Mouse (Mus musculus): ENCODE results near the gene Plvap. TPM values are rescaled to one million over a fixed set of nuclear protein-coding genes. Genes with fewer than 3 reads are reported as not detected.

The Plvap gene
- polyA plus RNA-seq, 1 experiment from 2014 or later = 24.3 TPM

GRCm38 (mm10) chr8:71452669-71453068, 58.9 kb downstream of the Plvap start:
- no peaks in the 10 kb centered on the region for H3K36me3 ChIP-seq
- H3K9me3 ChIP-seq (replicated peaks) = no peaks in the 10 kb centered on the region

GRCm38 (mm10) chr8:71451777-71452176, 59.8 kb downstream of the Plvap start:
- ATAC-seq (ENCODE audit: low read depth) = no peak

More at GRCm38 (mm10) chr8:71452669-71453068, 58.9 kb downstream of the Plvap start:
- Histone ChIP-seq H3K27ac (no peak overlapping the region), H3K4me2 (no peak overlapping the region), H3K9ac (no peak overlapping the region), H3K4me1 (replicated peaks) (peaks cover 11% of the 10 kb centered on the region), H3K27me3 (peaks cover 22% of the 10 kb centered on the region; the same call in 1 of the 2 replicates), H3K4me3 (replicated peaks) (no peak overlapping the region)
- no peak for DNase-seq
- ATAC-seq (ENCODE audit: low read depth) = no peak
- 50% methylated on average over 2 of the region's 2 CpGs for WGBS (ENCODE audit: insufficient replicate concordance)

GRCm38 (mm10) chr8:71451337-71451736, 60.2 kb downstream of the Plvap start:
- peaks cover 22% of the 10 kb centered on the region; the same call in 1 of the 2 replicates for H3K27me3 ChIP-seq
- no peak overlapping the region for H3K27ac ChIP-seq
- no peaks in the 10 kb centered on the region for H3K36me3 ChIP-seq
- whole genome bisulfite sequencing (ENCODE audit: insufficient replicate concordance) = 56% methylated on average over 4 of the region's 4 CpGs
- H3K4me3 ChIP-seq (replicated peaks) = no peak overlapping the region
- H3K4me1 ChIP-seq (replicated peaks) = no peaks in the 10 kb centered on the region
- no peak overlapping the region for H3K4me2 ChIP-seq
- H3K9ac ChIP-seq = no peak overlapping the region
- ATAC-seq (ENCODE audit: low read depth) (no peak), DNase-seq (no peak)
- no peaks in the 10 kb centered on the region for H3K9me3 ChIP-seq (replicated peaks)

More at GRCm38 (mm10) chr8:71451777-71452176, 59.8 kb downstream of the Plvap start:
- H3K4me2 ChIP-seq = no peak overlapping the region
- H3K27me3 ChIP-seq = peaks cover 22% of the 10 kb centered on the region; the same call in 1 of the 2 replicates
- no peaks in the 10 kb centered on the region for H3K36me3 ChIP-seq
- H3K27ac ChIP-seq = no peak overlapping the region
- no peak for DNase-seq
- 39% methylated on average over 11 of the region's 11 CpGs for WGBS (ENCODE audit: insufficient replicate concordance)
- H3K4me1 ChIP-seq (replicated peaks) = peaks cover 2% of the 10 kb centered on the region
- H3K9ac ChIP-seq = no peak overlapping the region
- H3K4me3 ChIP-seq (replicated peaks) = no peak overlapping the region
- H3K9me3 ChIP-seq (replicated peaks) = no peaks in the 10 kb centered on the region

Other genes with a start within 250 kb of the Plvap start
- gene Myo9b, start 239.0 kb downstream of the Plvap start, polyA plus RNA-seq (2015; fragmentation: Nextera tagmentation; extraction: Ambion mirVana) = 6.8 and 7.3 TPM in 2 replicates
- 57.4 and 61.4 TPM in 2 replicates for gene Haus8, start 238.8 kb downstream of the Plvap start, polyA plus RNA-seq (2015; fragmentation: Nextera tagmentation; extraction: Ambion mirVana)
- 52.1 and 55.8 TPM in 2 replicates for gene Use1, start 144.9 kb downstream of the Plvap start, polyA plus RNA-seq (2015; fragmentation: Nextera tagmentation; extraction: Ambion mirVana)
- gene Ocel1, start 140.5 kb downstream of the Plvap start, polyA plus RNA-seq (2015; fragmentation: Nextera tagmentation; extraction: Ambion mirVana) = 4.3 and 4.4 TPM in 2 replicates
- 18.8 and 19.2 TPM in 2 replicates for gene Nr2f6, start 129.8 kb downstream of the Plvap start, polyA plus RNA-seq (2015; fragmentation: Nextera tagmentation; extraction: Ambion mirVana)
- 2.6 and 2.8 TPM in 2 replicates for gene Ushbp1, start 116.0 kb downstream of the Plvap start, polyA plus RNA-seq (2015; fragmentation: Nextera tagmentation; extraction: Ambion mirVana)
- gene Babam1, start 114.9 kb downstream of the Plvap start, polyA plus RNA-seq (2015; fragmentation: Nextera tagmentation; extraction: Ambion mirVana) = 65.1 and 74.8 TPM in 2 replicates
- gene Ankle1, start 105.7 kb downstream of the Plvap start, polyA plus RNA-seq (2015; fragmentation: Nextera tagmentation; extraction: Ambion mirVana) = 39.5 and 40.9 TPM in 2 replicates
- gene Abhd8, start 48.1 kb downstream of the Plvap start, polyA plus RNA-seq (2015; fragmentation: Nextera tagmentation; extraction: Ambion mirVana) = 12.3 and 13.2 TPM in 2 replicates
- gene Mrpl34, start 46.8 kb downstream of the Plvap start, polyA plus RNA-seq (2015; fragmentation: Nextera tagmentation; extraction: Ambion mirVana) = 154 and 157 TPM in 2 replicates
- gene Dda1, start 42.6 kb downstream of the Plvap start, polyA plus RNA-seq (2015; fragmentation: Nextera tagmentation; extraction: Ambion mirVana) = 50.9 and 51.6 TPM in 2 replicates
- gene Ano8, start 25.8 kb downstream of the Plvap start, polyA plus RNA-seq (2015; fragmentation: Nextera tagmentation; extraction: Ambion mirVana) = 0.12 and 0.14 TPM in 2 replicates
- 6.8 and 7.3 TPM in 2 replicates for gene Gtpbp3, start 23.6 kb downstream of the Plvap start, polyA plus RNA-seq (2015; fragmentation: Nextera tagmentation; extraction: Ambion mirVana)
- gene Ccdc194, start 14.0 kb upstream of the Plvap start, polyA plus RNA-seq (2015; fragmentation: Nextera tagmentation; extraction: Ambion mirVana) = 0.15 TPM in 2 replicates
- 34.1 and 36.0 TPM in 2 replicates for gene Bst2, start 25.7 kb upstream of the Plvap start, polyA plus RNA-seq (2015; fragmentation: Nextera tagmentation; extraction: Ambion mirVana)
- gene Mvb12a, start 31.2 kb upstream of the Plvap start, polyA plus RNA-seq (2015; fragmentation: Nextera tagmentation; extraction: Ambion mirVana) = 30.4 and 33.9 TPM in 2 replicates
- 0.53 and 0.66 TPM in 2 replicates for gene Tmem221, start 47.1 kb upstream of the Plvap start, polyA plus RNA-seq (2015; fragmentation: Nextera tagmentation; extraction: Ambion mirVana)
- gene Nxnl1, start 54.8 kb upstream of the Plvap start, polyA plus RNA-seq (2015; fragmentation: Nextera tagmentation; extraction: Ambion mirVana) = 0.13 and 0.14 TPM in 2 replicates
- gene Slc27a1, start 57.1 kb upstream of the Plvap start, polyA plus RNA-seq (2015; fragmentation: Nextera tagmentation; extraction: Ambion mirVana) = 2.3 and 2.5 TPM in 2 replicates
- gene Pgls, start 80.4 kb upstream of the Plvap start, polyA plus RNA-seq (2015; fragmentation: Nextera tagmentation; extraction: Ambion mirVana) = 104 and 110 TPM in 2 replicates
- 0.28 and 0.80 TPM in 2 replicates for gene Fam129c, start 85.9 kb upstream of the Plvap start, polyA plus RNA-seq (2015; fragmentation: Nextera tagmentation; extraction: Ambion mirVana)
- gene Colgalt1, start 99.2 kb upstream of the Plvap start, polyA plus RNA-seq (2015; fragmentation: Nextera tagmentation; extraction: Ambion mirVana) = 21.4 and 21.9 TPM in 2 replicates
- gene Unc13a, start 160.0 kb upstream of the Plvap start, polyA plus RNA-seq (2015; fragmentation: Nextera tagmentation; extraction: Ambion mirVana) = 0.20 TPM in 2 replicates
- gene Jak3, start 164.5 kb upstream of the Plvap start, polyA plus RNA-seq (2015; fragmentation: Nextera tagmentation; extraction: Ambion mirVana) = 5.7 and 6.1 TPM in 2 replicates
- gene Insl3, start 177.5 kb upstream of the Plvap start, polyA plus RNA-seq (2015; fragmentation: Nextera tagmentation; extraction: Ambion mirVana) = 0.67 and 1.1 TPM in 2 replicates
- gene B3gnt3, start 190.0 kb upstream of the Plvap start, polyA plus RNA-seq (2015; fragmentation: Nextera tagmentation; extraction: Ambion mirVana) = 3.5 and 3.7 TPM in 2 replicates
- 16.6 and 16.9 TPM in 2 replicates for gene Fcho1, start 214.0 kb upstream of the Plvap start, polyA plus RNA-seq (2015; fragmentation: Nextera tagmentation; extraction: Ambion mirVana)

Data from liver, embryonic 13.5 days (tissue).